Mouse (Mus musculus) forebrain, embryonic 14.5 days (tissue): Measurements from ENCODE around the gene Olfr1375. TPM values are rescaled to one million over a fixed set of nuclear protein-coding genes. Genes with fewer than 3 reads are reported as not detected.

Experiments used
- ATAC-seq: fragments of 200-750 bp; cut with Nextera tagmentation; 2 replicates; pipeline ENCODE4 v1.8.0; 2017; ENCODE audit warnings: mild to moderate bottlenecking, moderate library complexity
- DNase-seq: peaks from one replicate; pipeline ENCODE4 v3.0.0-alpha.2; 2015; ENCODE audit warnings: low spot score
- H3K27ac ChIP-seq: fragments of 300-500 bp; sonication (generic); 2 replicates; pipeline ENCODE4 v1.5.1; 2014; ENCODE audit warnings: low read depth, mild to moderate bottlenecking, control low read depth, low read length, moderate library complexity
- H3K27me3 ChIP-seq: fragments of 300-500 bp; sonication (generic); replicated peaks from 2 replicates; pipeline ENCODE4 v1.6.1; 2014; ENCODE audit warnings: low read length, control low read depth, mixed read lengths; ENCODE audit not compliant: control insufficient read depth, insufficient read depth
- H3K36me3 ChIP-seq: fragments of 300-500 bp; sonication (generic); 2 replicates; pipeline ENCODE4 v1.6.1; 2014; ENCODE audit warnings: low read length, control low read depth; ENCODE audit not compliant: control insufficient read depth, insufficient read depth
- H3K4me1 ChIP-seq: fragments of 300-500 bp; sonication (generic); 2 replicates; pipeline ENCODE4 v1.6.1; 2014; ENCODE audit warnings: antibody characterized with exemption, low read length, control low read depth; ENCODE audit not compliant: control insufficient read depth, insufficient read depth
- H3K4me2 ChIP-seq: fragments of 300-500 bp; sonication (generic); 2 replicates; pipeline ENCODE4 v1.6.1; 2014; ENCODE audit warnings: mild to moderate bottlenecking, control low read depth, low read length
- H3K4me3 ChIP-seq: fragments of 300-500 bp; sonication (generic); 2 replicates; pipeline ENCODE4 v1.5.1; 2014; ENCODE audit warnings: low read depth, low read length, control low read depth
- H3K9ac ChIP-seq: fragments of 300-500 bp; sonication (generic); 2 replicates; pipeline ENCODE4 v1.6.1; 2014; ENCODE audit warnings: mild to moderate bottlenecking, low read length, control low read depth, moderate library complexity
- H3K9me3 ChIP-seq: fragments of 300-500 bp; sonication (generic); replicated peaks from 2 replicates; pipeline ENCODE4 v1.6.1; 2016; ENCODE audit warnings: low read length, control low read depth, mixed read lengths; ENCODE audit not compliant: control insufficient read depth
- WGBS: fragments of 180-500 bp; shearing (Covaris S2); extraction: QIAGEN DNeasy Blood & Tissue Kit; methylation state at CpG from one replicate; pipeline ENCODE4 v1.1.7; 2014; 5-methylcytosine and 5-hydroxymethylcytosine counted together
- polyA plus RNA-seq: library from polyadenylated mRNA; unstranded; fragments of >200 nt; fragmentation: Nextera tagmentation; extraction: Ambion mirVana; gene quantifications from 2 replicates; pipeline ENCODE4 v1.2.1, GENCODE M21; 2014

Gene Olfr1375
- polyA plus RNA-seq, 1 experiment from 2014 or later: not detected

- ATAC-seq (no peak), DNase-seq (no peak)
- Histone ChIP-seq H3K4me2 (no peak overlapping the region), H3K4me3 (no peak overlapping the region), H3K27me3 (no peaks in the 10 kb centered on the region), H3K27ac (no peak overlapping the region), H3K9ac (no peak overlapping the region), H3K36me3 (peaks cover 36% of the 10 kb centered on the region), H3K4me1 (peaks cover 8% of the 10 kb centered on the region), H3K9me3 (no peaks in the 10 kb centered on the region)
- WGBS: 95% methylated on average over 8 of the region's 8 CpGs
These were observed 15.9 kb downstream of the Olfr1375 start for GRCm38 (mm10) chr11:51063841-51064240.

- Histone ChIP-seq H3K4me1 (no peaks in the 10 kb centered on the region), H3K4me2 (no peak overlapping the region), H3K36me3 (no peaks in the 10 kb centered on the region), H3K4me3 (no peak overlapping the region), H3K27me3 (no peaks in the 10 kb centered on the region), H3K9ac (no peak overlapping the region), H3K27ac (no peak overlapping the region), H3K9me3 (no peaks in the 10 kb centered on the region)
- ATAC-seq: no peak
- 47% methylated on average over 7 of the region's 7 CpGs for whole genome bisulfite sequencing
- DNase-seq: no peak
These were observed 36.6 kb downstream of the Olfr1375 start for GRCm38 (mm10) chr11:51084527-51084926.

GRCm38 (mm10) chr11:51085269-51085668 is 37.4 kb downstream of the Olfr1375 start:
- Histone ChIP-seq H3K27ac (no peak overlapping the region), H3K36me3 (no peaks in the 10 kb centered on the region), H3K4me1 (no peaks in the 10 kb centered on the region), H3K27me3 (no peaks in the 10 kb centered on the region), H3K4me3 (no peak overlapping the region), H3K9me3 (no peaks in the 10 kb centered on the region), H3K9ac (no peak overlapping the region), H3K4me2 (no peak overlapping the region)
- WGBS: 70% methylated on average over 13 of the region's 13 CpGs
- ATAC-seq: no peak
- DNase-seq: no peak

Other genes starting within 250 kb of the Olfr1375 start
- 56.7 and 77.1 TPM in 2 replicates for gene Zfp354c, start 220.4 kb upstream of the Olfr1375 start, polyA plus RNA-seq
- gene Zfp879, start 206.6 kb upstream of the Olfr1375 start, polyA plus RNA-seq: 1.9 and 2.0 TPM in 2 replicates
- gene Grm6, start 197.4 kb upstream of the Olfr1375 start, polyA plus RNA-seq: not detected in 2 replicates
- 17.7 and 18.4 TPM in 2 replicates for gene Zfp454, start 160.5 kb upstream of the Olfr1375 start, polyA plus RNA-seq
- 51.0 and 57.0 TPM in 2 replicates for gene Zfp2, start 131.9 kb upstream of the Olfr1375 start, polyA plus RNA-seq
- 3.2 and 4.3 TPM in 2 replicates for gene Zfp354b, start 116.5 kb upstream of the Olfr1375 start, polyA plus RNA-seq
- gene 4933414I15Rik, start 104.3 kb upstream of the Olfr1375 start, polyA plus RNA-seq: not detected in 2 replicates
- not detected in 2 replicates for gene Prop1, start 94.3 kb upstream of the Olfr1375 start, polyA plus RNA-seq
- gene Olfr1378, start 81.6 kb upstream of the Olfr1375 start, polyA plus RNA-seq: not detected in 2 replicates
- not detected in 2 replicates for gene Olfr1377, start 66.1 kb upstream of the Olfr1375 start, polyA plus RNA-seq
- not detected in 2 replicates for gene Olfr51, start 44.5 kb upstream of the Olfr1375 start, polyA plus RNA-seq
- gene Olfr54, start 33.9 kb upstream of the Olfr1375 start, polyA plus RNA-seq: not detected in 2 replicates
- 11.1 and 15.0 TPM in 2 replicates for gene Zfp354a, start 11.1 kb downstream of the Olfr1375 start, polyA plus RNA-seq
- not detected in 2 replicates for gene Gm12569, start 172.4 kb downstream of the Olfr1375 start, polyA plus RNA-seq
- gene Clk4, start 213.6 kb downstream of the Olfr1375 start, polyA plus RNA-seq: 142 and 193 TPM in 2 replicates
- 0.24 and 0.30 TPM in 2 replicates for gene BC049762, start 214.9 kb downstream of the Olfr1375 start, polyA plus RNA-seq
- gene Col23a1, start 241.8 kb downstream of the Olfr1375 start, polyA plus RNA-seq: 2.5 and 3.1 TPM in 2 replicates